Mouse (Mus musculus) 3134 (cell line): ENCODE measurements at regions not wholly inside any gene's neighbourhood (a gene's known extent, or its start where the extent isn't known, plus 50 kb on each side); places are given as distances from the start of the nearest gene placed in this dataset.

Experiments used
- DNase-seq: peaks from one replicate; pipeline ENCODE4 v3.0.0-alpha.2; 2011; ENCODE audit warnings: low spot score; ENCODE audit not compliant: insufficient read length; ENCODE audit errors: extremely low read depth

- DNase-seq: no peak
These were observed 88.6 kb upstream of the Hmga2 start for GRCm38 (mm10) chr10:120564859-120565258.

GRCm38 (mm10) chr10:120563926-120564325 is 87.7 kb upstream of the Hmga2 start:
- no peak for DNase-seq

DNA sequence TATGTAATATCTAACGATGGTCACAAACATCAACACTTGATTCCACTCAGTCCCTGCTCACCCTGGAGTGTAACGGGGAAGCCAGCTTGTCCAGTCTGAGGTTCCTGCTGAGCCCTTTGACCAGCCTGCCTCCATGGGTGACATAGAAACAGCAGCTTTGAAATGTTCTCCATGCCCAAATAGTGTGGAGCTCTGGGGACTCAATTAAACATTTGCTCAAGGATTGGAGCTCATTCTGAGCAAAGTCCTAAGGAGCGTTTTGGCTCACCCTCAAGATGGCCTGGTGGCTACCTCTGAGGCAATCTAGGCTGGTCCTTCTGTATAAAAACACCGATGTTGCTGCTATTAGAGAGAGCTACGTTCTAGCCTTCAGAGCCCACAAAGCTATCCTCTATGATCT is 85.6 kb upstream of the Hmga2 start:
- no peak for DNase-seq

GRCm38 (mm10) chr10:120557850-120558447 is 81.7 kb upstream of the Hmga2 start:
- no peak for DNase-seq

GRCm38 (mm10) chr10:120556116-120556515 is 79.8 kb upstream of the Hmga2 start:
- DNase-seq: no peak

- DNase-seq: no peak
These were observed 76.8 kb upstream of the Hmga2 start for GRCm38 (mm10) chr10:120553097-120553453.

- DNase-seq: no peak
These were observed 76.2 kb upstream of the Hmga2 start for GRCm38 (mm10) chr10:120552341-120553096.

DNA sequence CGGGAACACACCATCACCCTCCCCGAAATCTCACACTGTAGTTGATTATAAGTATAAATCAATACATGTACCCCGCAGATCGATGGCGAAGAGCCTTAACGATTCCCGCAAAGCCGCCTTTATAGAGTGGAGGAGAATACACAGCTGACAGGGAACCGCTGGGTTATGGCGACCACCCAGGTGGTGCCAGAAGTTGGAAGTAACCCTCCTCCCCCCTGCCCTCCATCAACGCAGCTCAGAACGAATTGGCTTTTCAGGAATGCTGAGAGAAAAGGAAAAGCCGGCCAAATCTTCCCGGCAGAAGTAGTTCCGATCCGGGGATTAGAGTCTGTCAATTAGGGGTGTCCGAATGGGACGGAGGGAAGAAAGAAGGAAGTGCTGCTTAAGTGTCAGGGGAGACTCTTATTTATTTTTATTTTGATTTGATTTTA is 75.6 kb upstream of the Hmga2 start:
- DNase-seq: no peak

- no peak for DNase-seq
These were observed 70.9 kb upstream of the Hmga2 start for GRCm38 (mm10) chr10:120547164-120547563.

GRCm38 (mm10) chr10:120541618-120542017 is 65.3 kb upstream of the Hmga2 start:
- no peak for DNase-seq

DNA sequence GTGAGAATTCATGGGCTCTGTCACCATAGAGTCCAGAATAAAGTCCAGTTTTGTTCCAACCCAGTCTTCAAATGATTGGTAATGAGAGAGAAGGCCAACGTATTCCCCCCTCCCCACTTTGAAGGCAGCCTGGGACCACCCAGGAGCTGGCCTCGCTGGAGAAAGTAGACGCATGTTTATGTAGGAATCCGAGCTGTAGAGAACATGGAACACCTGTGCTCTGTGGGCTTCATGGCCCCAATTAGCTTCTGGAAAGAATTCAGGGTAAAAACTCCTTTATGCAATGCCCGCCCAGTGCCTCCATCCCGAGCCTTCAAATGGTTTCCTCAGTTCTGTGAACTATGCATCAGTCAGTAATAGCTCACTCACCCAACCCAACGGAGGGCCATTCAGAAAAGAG is 62.3 kb upstream of the Hmga2 start:
- no peak for DNase-seq

DNA sequence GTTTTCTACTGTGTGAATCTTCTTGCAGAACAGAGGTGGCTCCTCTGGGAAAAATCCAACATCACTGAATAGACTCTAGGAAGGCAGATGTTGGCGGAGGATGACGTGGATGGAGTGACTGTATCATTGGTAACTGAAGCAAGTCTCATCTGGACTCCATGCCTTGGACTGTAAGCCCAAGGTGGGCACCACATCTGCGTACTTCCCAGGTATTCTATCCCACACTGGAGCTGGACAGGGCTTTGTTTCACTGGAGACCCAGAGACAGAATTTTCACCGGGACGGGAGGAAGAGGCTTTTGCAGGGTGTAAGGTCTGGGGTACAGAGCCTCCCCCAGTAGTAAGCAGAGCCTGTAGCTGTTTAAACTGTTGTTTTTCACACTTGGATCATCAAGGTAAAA is 52.1 kb upstream of the Hmga2 start:
- no peak for DNase-seq

DNA sequence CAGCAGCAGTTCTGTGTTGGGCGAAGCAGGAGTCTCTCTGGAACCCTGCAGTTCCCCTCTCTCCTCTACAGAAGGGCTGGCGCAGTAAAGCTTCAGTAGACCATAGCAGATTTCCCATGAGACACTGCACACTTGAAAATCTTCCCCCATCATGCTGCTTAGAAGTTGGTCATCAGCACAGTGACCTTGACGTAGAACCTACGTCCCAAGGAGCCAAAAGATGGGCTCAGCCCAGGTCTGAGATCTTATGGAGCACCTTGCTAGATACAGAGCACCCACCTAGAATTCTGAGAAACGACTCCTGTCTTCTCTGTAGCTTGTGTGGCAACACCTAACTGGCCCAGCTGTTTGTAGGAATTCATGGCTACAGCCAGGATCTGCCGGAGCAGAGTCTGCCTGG is 51.7 kb upstream of the Hmga2 start:
- no peak for DNase-seq

GRCm38 (mm10) chr10:120526991-120527390 is 50.7 kb upstream of the Hmga2 start:
- no peak for DNase-seq
